Mouse (Mus musculus) kidney, embryonic 14.5 days (tissue): ENCODE data around the gene Fbxl13. TPM values are rescaled to one million over a fixed set of nuclear protein-coding genes. Genes with fewer than 3 reads are reported as not detected.

ENCODE experiments used
- ATAC-seq: fragments of 200-750 bp; cut with Nextera tagmentation; 2 replicates; pipeline ENCODE4 v1.8.0; 2017; ENCODE audit warnings: moderate number of reproducible peaks, mild to moderate bottlenecking, moderate TSS enrichment, moderate library complexity; ENCODE audit not compliant: low FRiP score, low TSS enrichment
- H3K27ac ChIP-seq: fragments of 300-500 bp; sonication (generic); 2 replicates; pipeline ENCODE4 v1.5.1; 2014; ENCODE audit warnings: low read depth, mild to moderate bottlenecking, low read length, moderate library complexity, mixed read lengths
- H3K27me3 ChIP-seq: fragments of 300-500 bp; sonication (generic); 2 replicates; pipeline ENCODE4 v1.6.1; 2014; ENCODE audit warnings: mild to moderate bottlenecking, low read length; ENCODE audit not compliant: control insufficient read depth, insufficient read depth
- H3K36me3 ChIP-seq: fragments of 300-500 bp; sonication (generic); 2 replicates; pipeline ENCODE4 v1.6.1; 2014; ENCODE audit warnings: low read length, mixed read lengths; ENCODE audit not compliant: control insufficient read depth, insufficient read depth
- H3K4me1 ChIP-seq: fragments of 300-500 bp; sonication (generic); 2 replicates; pipeline ENCODE4 v1.6.1; 2014; ENCODE audit warnings: low read length, mixed read lengths; ENCODE audit not compliant: control insufficient read depth, insufficient read depth
- H3K4me2 ChIP-seq: fragments of 300-500 bp; sonication (generic); replicated peaks from 2 replicates; pipeline ENCODE4 v1.6.1; 2014; ENCODE audit warnings: low read depth, mild to moderate bottlenecking, low read length
- H3K4me3 ChIP-seq: fragments of 300-500 bp; sonication (generic); 2 replicates; pipeline ENCODE4 v1.5.1; 2014; ENCODE audit warnings: mild to moderate bottlenecking, low read length
- H3K9ac ChIP-seq: fragments of 300-500 bp; sonication (generic); 2 replicates; pipeline ENCODE4 v1.6.1; 2014; ENCODE audit warnings: low read depth, mild to moderate bottlenecking, low read length, moderate library complexity
- H3K9me3 ChIP-seq: fragments of 300-500 bp; sonication (generic); 2 replicates; pipeline ENCODE4 v1.6.1; 2016; ENCODE audit warnings: low read length; ENCODE audit not compliant: control insufficient read depth
- WGBS: fragments of 180-500 bp; shearing (Covaris S2); extraction: QIAGEN DNeasy Blood & Tissue Kit; methylation state at CpG from one replicate; pipeline ENCODE4 v1.1.7; 2014; 5-methylcytosine and 5-hydroxymethylcytosine counted together
- polyA plus RNA-seq: library from polyadenylated mRNA; unstranded; fragments of >200 nt; fragmentation: Nextera tagmentation; extraction: Ambion mirVana; gene quantifications from 2 replicates; pipeline ENCODE4 v1.2.1, GENCODE M21; 2014

The Fbxl13 gene
- polyA plus RNA-seq, 1 experiment from 2014 or later = 0.43 TPM

GRCm38 (mm10) chr5:21663081-21663480, 17.6 kb upstream of the Fbxl13 start:
- Histone ChIP-seq H3K9ac (no peak overlapping the region), H3K9me3 (no peaks in the 10 kb centered on the region), H3K4me1 (no peaks in the 10 kb centered on the region), H3K36me3 (peaks cover 46% of the 10 kb centered on the region), H3K4me3 (no peak overlapping the region), H3K27ac (no peak overlapping the region), H3K4me2 (no peak overlapping the region), H3K27me3 (no peaks in the 10 kb centered on the region)
- no peak for ATAC-seq
- WGBS = 96% methylated on average over 11 of the region's 11 CpGs

GRCm38 (mm10) chr5:21660850-21661249, 15.4 kb upstream of the Fbxl13 start:
- Histone ChIP-seq H3K27me3 (no peaks in the 10 kb centered on the region), H3K4me1 (no peaks in the 10 kb centered on the region), H3K36me3 (peaks cover 54% of the 10 kb centered on the region), H3K4me3 (no peak overlapping the region), H3K9ac (no peak overlapping the region), H3K4me2 (no peak overlapping the region), H3K9me3 (no peaks in the 10 kb centered on the region), H3K27ac (no peak overlapping the region)
- WGBS = 93% methylated on average over 6 of the region's 6 CpGs
- ATAC-seq = no peak

DNA sequence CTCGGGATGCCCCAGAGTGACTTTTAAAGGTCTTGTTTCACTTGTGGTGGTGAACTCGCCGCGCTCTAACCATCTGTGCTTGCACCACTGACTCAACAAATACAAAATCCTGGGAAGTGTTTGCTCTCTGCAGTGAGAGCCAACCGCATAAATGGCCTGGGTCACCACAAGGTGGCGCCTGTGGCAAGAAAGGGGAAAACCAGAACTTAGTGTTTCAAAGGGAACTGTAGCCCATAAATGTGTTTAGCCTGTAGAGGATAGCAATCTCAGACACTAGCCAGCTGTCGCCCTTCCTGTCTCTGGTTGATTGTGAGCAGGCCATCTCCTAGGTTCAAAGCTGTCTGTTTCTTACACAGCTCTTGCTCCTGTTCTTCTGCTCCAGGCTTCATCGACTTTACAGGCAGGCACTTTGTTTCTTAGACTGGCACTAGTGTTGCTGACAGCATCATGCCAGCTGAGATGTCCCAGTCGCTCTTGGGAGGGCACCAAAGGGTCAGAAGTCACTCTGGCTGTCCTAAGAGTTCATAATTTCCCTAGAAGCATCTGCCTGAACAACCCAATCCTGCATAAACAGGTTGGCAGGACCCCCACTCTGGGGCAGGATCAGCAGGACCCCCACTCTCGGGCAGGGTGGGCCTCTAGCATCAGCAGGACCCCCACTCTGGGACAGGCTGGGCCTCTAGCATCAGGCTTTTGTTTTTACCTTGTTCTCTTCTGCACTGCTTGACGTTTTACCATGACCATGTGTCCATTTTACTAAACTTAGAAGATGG, 13.4 kb upstream of the Fbxl13 start:
- WGBS = 50% methylated on average over 11 of the region's 11 CpGs
- 0 out of 2 replicates have a peak overlapping the region, but pooled peaks have one; percentile 18 for H3K9ac ChIP-seq
- peaks cover 56% of the 10 kb centered on the region for H3K36me3 ChIP-seq
- H3K27me3 ChIP-seq = no peaks in the 10 kb centered on the region
- H3K9me3 ChIP-seq = no peaks in the 10 kb centered on the region
- H3K27ac ChIP-seq = no peak overlapping the region
- no peak overlapping the region for H3K4me3 ChIP-seq
- H3K4me2 ChIP-seq = no peak overlapping the region
- peak; percentile 84 for ATAC-seq
- no peaks in the 10 kb centered on the region for H3K4me1 ChIP-seq

DNA sequence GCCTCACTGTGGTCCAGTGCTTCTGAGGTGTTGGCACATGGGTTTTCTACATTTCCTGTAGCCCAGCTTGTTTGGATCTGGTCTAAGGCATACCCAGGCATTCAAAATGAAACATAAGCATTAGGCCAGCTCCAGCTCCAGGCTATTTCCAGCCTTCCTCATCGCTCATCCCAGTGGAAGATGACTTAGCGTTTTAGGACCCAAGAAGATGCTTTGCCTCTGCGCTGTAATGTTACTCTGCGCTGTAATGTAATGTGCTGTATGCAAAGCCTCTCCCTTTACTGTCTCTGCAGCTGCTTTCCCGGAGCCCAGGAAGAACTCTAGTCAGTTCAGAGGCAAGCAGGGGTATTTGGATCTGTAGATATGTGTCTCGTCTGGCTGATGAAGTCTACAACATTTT, 12.6 kb upstream of the Fbxl13 start:
- WGBS = 91% methylated on average over 6 of the region's 6 CpGs
- Histone ChIP-seq H3K4me2 (no peak overlapping the region), H3K9me3 (no peaks in the 10 kb centered on the region), H3K27ac (no peak overlapping the region), H3K27me3 (no peaks in the 10 kb centered on the region), H3K4me1 (no peaks in the 10 kb centered on the region), H3K9ac (no peak overlapping the region), H3K4me3 (no peak overlapping the region), H3K36me3 (peaks cover 58% of the 10 kb centered on the region)
- no peak for ATAC-seq

- Histone ChIP-seq H3K4me2 (no peak overlapping the region), H3K36me3 (peaks cover 63% of the 10 kb centered on the region), H3K9ac (no peak overlapping the region), H3K27me3 (no peaks in the 10 kb centered on the region), H3K4me1 (no peaks in the 10 kb centered on the region), H3K9me3 (no peaks in the 10 kb centered on the region), H3K4me3 (no peak overlapping the region), H3K27ac (no peak overlapping the region)
- 85% methylated on average over 9 of the region's 9 CpGs for WGBS
- ATAC-seq = no peak
Observed at GRCm38 (mm10) chr5:21656912-21657311, 11.5 kb upstream of the Fbxl13 start.

DNA sequence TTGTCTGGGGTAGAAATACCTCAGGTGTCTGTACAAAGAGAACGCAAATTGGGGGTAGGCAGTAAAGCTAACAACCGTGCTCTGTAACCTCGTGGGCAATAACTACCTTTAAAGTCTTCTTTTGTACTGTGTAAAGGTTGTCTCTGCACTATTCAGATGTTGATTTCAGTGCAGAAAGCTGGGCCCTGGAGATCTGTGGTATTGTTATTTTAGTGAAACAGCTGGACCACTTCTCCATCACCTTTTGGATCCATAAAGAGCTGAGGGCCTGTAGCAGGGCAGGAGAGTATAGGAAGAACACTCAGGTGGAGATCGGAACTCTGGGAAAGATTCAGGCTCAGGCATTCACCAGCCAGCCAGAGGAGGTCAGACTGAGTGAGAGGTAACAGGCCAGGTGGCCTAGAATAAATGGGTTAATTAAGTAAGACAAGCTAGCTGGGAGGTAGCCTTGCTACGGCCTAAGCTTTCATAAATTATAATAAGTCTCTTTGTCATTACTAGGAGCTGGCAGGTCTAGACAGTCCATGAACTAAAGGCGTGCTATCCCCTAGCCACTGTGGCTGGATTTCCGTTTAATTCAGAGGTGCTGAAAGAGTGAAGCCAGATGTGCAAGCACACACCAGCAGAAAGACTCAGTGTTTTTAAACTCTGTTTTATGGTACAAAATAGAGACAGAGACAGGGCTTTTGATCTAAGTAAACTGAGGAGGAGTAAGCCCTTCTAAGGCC, 6.6 kb upstream of the Fbxl13 start:
- no peak overlapping the region for H3K4me3 ChIP-seq
- H3K27me3 ChIP-seq = no peaks in the 10 kb centered on the region
- H3K9ac ChIP-seq = no peak overlapping the region
- no peaks in the 10 kb centered on the region for H3K4me1 ChIP-seq
- WGBS = 78% methylated on average over 7 of the region's 7 CpGs
- H3K4me2 ChIP-seq = no peak overlapping the region
- no peak for ATAC-seq
- H3K9me3 ChIP-seq = no peaks in the 10 kb centered on the region
- peaks cover 60% of the 10 kb centered on the region for H3K36me3 ChIP-seq
- no peak overlapping the region for H3K27ac ChIP-seq

DNA sequence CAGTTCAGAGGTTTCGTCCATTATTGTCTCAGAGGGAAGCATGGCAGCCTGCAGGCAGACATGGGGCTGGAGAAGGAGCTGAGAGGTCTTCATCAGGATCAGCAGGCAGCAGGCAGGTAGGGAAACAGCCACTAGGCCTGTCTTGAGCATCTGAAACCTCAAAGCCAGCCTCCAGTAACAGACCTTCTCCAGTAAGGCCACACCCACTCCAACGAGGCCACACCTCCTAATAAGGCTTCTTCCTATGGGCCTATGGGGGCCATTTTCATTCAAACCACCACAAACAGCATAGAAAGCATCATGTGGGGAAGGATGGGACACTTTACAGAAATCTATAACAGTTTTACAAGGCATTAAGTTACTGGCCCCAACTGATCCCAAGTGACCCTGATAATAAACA, 5.3 kb upstream of the Fbxl13 start:
- Histone ChIP-seq H3K4me3 (no peak overlapping the region), H3K9me3 (no peaks in the 10 kb centered on the region), H3K4me1 (no peaks in the 10 kb centered on the region), H3K4me2 (no peak overlapping the region), H3K27ac (no peak overlapping the region), H3K27me3 (no peaks in the 10 kb centered on the region), H3K36me3 (peaks cover 56% of the 10 kb centered on the region), H3K9ac (no peak overlapping the region)
- WGBS = 84% methylated on average over 2 of the region's 2 CpGs
- no peak for ATAC-seq

- H3K36me3 ChIP-seq = peaks cover 30% of the 10 kb centered on the region
- H3K27ac ChIP-seq = peak overlapping the region; percentile 85
- no peak for ATAC-seq
- H3K9me3 ChIP-seq = no peaks in the 10 kb centered on the region
- peak overlapping the region; percentile 60 for H3K4me2 ChIP-seq
- peak overlapping the region; percentile 73 for H3K4me3 ChIP-seq
- WGBS = under 1% methylated on average over 25 of the region's 25 CpGs
- H3K4me1 ChIP-seq = peaks cover 4% of the 10 kb centered on the region; the same call in 1 of the 2 replicates
- peaks cover 3% of the 10 kb centered on the region; the same call in 1 of the 2 replicates for H3K27me3 ChIP-seq
- peak overlapping the region; percentile 80 for H3K9ac ChIP-seq
Observed at GRCm38 (mm10) chr5:21646133-21646491, 678 bp upstream of the Fbxl13 start.

DNA sequence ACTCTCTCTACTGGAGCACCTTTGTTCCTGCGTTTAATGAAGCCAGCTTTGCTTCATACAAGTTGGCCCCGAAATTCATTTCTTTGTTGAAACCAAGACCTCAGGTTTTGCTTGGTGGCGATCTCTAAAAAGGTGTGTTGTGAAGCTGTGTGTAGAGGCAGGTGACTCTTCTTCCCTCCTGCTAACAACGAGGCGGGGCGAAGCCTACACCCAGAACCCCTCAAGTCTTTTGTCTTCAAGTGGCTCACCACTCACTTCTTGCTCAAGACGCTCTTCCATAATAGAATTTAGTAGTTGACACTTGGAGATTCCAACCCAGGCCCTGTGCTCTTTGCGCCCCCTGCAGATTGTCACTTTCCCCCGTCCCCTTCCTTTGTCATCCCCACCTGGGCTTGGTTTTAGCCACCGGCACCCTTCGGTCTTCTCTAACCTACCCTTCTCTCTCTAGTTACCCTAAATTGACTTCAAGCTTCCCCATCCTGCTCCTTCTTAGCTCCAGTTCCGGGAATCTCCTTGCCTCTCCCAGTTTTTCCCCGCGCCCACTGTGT, 469 bp downstream of the Fbxl13 start:
- Histone ChIP-seq H3K9me3 (no peaks in the 10 kb centered on the region), H3K27ac (0 out of 2 replicates have a peak overlapping the region, but pooled peaks have one; percentile 42), H3K27me3 (peaks cover 3% of the 10 kb centered on the region; the same call in 1 of the 2 replicates), H3K4me2 (peak overlapping the region; percentile 59), H3K4me3 (peak overlapping the region; percentile 73), H3K36me3 (peaks cover 18% of the 10 kb centered on the region), H3K4me1 (peaks cover 4% of the 10 kb centered on the region; the same call in 1 of the 2 replicates), H3K9ac (no peak overlapping the region; the same call in 1 of the 2 replicates)
- ATAC-seq = no peak
- WGBS = 15% methylated on average over 14 of the region's 14 CpGs
